Mouse (Mus musculus) hindlimb bud, embryonic 11.5 days (tissue): ENCODE measurements around the gene Erbb4.

ENCODE experiments used
- DNase-seq: peaks from one replicate; pipeline ENCODE4 v3.0.0-alpha.2; 2012; ENCODE audit warnings: low read depth, low spot score; ENCODE audit errors: extremely low spot score

The Erbb4 gene

GRCm38 (mm10) chr1:68573851-68574540, 533.9 kb downstream of the Erbb4 start:
- DNase-seq, result no peak

GRCm38 (mm10) chr1:68570924-68571323, 536.9 kb downstream of the Erbb4 start:
- no peak for DNase-seq

GRCm38 (mm10) chr1:68542942-68543341, 564.9 kb downstream of the Erbb4 start:
- no peak for DNase-seq

GRCm38 (mm10) chr1:68517820-68518219, 590.0 kb downstream of the Erbb4 start:
- no peak for DNase-seq

- DNase-seq, result no peak
Measured at GRCm38 (mm10) chr1:68503873-68504272, 604.0 kb downstream of the Erbb4 start.

GRCm38 (mm10) chr1:68501561-68501960, 606.3 kb downstream of the Erbb4 start:
- peak; percentile 31 for DNase-seq

- no peak for DNase-seq
Measured at GRCm38 (mm10) chr1:68466390-68466960, 641.4 kb downstream of the Erbb4 start.

- DNase-seq, result no peak
Measured at GRCm38 (mm10) chr1:68451274-68451673, 656.6 kb downstream of the Erbb4 start.

GRCm38 (mm10) chr1:68424336-68424983, 683.4 kb downstream of the Erbb4 start:
- DNase-seq, result no peak

GRCm38 (mm10) chr1:68401204-68401603, 706.7 kb downstream of the Erbb4 start:
- DNase-seq, result no peak

- DNase-seq, result no peak
Measured at GRCm38 (mm10) chr1:68371531-68371930, 736.3 kb downstream of the Erbb4 start.

- DNase-seq, result no peak
Measured at GRCm38 (mm10) chr1:68333714-68334113, 774.1 kb downstream of the Erbb4 start.

GRCm38 (mm10) chr1:68305813-68306212, 802.0 kb downstream of the Erbb4 start:
- no peak for DNase-seq

- DNase-seq, result no peak
Measured at GRCm38 (mm10) chr1:68284443-68284842, 823.4 kb downstream of the Erbb4 start.

- no peak for DNase-seq
Measured at GRCm38 (mm10) chr1:68275819-68276218, 832.0 kb downstream of the Erbb4 start.

- DNase-seq, result no peak
Measured at GRCm38 (mm10) chr1:68178580-68178979, 929.3 kb downstream of the Erbb4 start.

GRCm38 (mm10) chr1:68155253-68155652, 952.6 kb downstream of the Erbb4 start:
- DNase-seq, result no peak

- no peak for DNase-seq
Measured at GRCm38 (mm10) chr1:68150572-68150971, 957.3 kb downstream of the Erbb4 start.

- DNase-seq, result no peak
Measured at GRCm38 (mm10) chr1:68142562-68143350, 965.1 kb downstream of the Erbb4 start.

- no peak for DNase-seq
Measured at GRCm38 (mm10) chr1:68134943-68135342, 972.9 kb downstream of the Erbb4 start.

- no peak for DNase-seq
Measured at GRCm38 (mm10) chr1:68134450-68134849, 973.4 kb downstream of the Erbb4 start.
